Mouse (Mus musculus): ENCODE results near the gene Tut1.

- TF ChIP-seq POLR2A (IDR thresholded peaks at IDR 0.05; ENCODE audit: borderline replicate concordance, insufficient read depth, low read length) (no peak), CTCF (IDR thresholded peaks at IDR 0.05; ENCODE audit: borderline replicate concordance, insufficient read depth, low read depth, low read length) (no peak)
Observed at GRCm38 (mm10) chr19:8994813-8995607, 41.4 kb downstream of the Tut1 start.
